8 mouse cellular contexts compared by ENCODE assay signal in genomic region chr1:30948361-30948949, GRCm38 (mm10). TPM values are rescaled to one million over a fixed set of nuclear protein-coding genes. Genes with fewer than 3 reads are reported as not detected.
DNase-seq lines count a peak whose midpoint lies in the region; ATAC-seq and TF ChIP-seq lines count a peak whose summit lies in the region.

No protein-coding gene starts in this region.

- H3K4me3 ChIP-seq in heart, embryonic 13.5 days: peak overlapping the region; percentile 85
- peak overlapping the region; percentile 73 for H3K4me3 ChIP-seq in kidney, postnatal 0 days (replicated peaks; ENCODE audit: low read depth, low read length)

- DNase-seq in adrenal gland, postnatal 10 days: peak; percentile 39
- DNase-seq in adrenal gland, postnatal 4 days (ENCODE audit: low spot score in 2 of 2): no peak
- peak; percentile 39 for DNase-seq in cerebellum, adult 9-11 months
- DNase-seq in kidney, postnatal 0 days (ENCODE audit: low spot score): peak; percentile 74
- peak; percentile 29 for DNase-seq in lung, postnatal 25 days (ENCODE audit: low spot score)
- DNase-seq in spleen, postnatal 10 days (ENCODE audit: low spot score in 2 of 2): peak; percentile 14 to 48

- TF ChIP-seq CTCF in kidney, postnatal 0 days (IDR thresholded peaks at IDR 0.05; ENCODE audit: low read depth): peak; percentile 66

- H3K4me1 ChIP-seq in heart, embryonic 13.5 days: peaks cover 24% of the 10 kb centered on the region
- H3K4me1 ChIP-seq in kidney, postnatal 0 days (replicated peaks; ENCODE audit: insufficient read depth, low read length): no peaks in the 10 kb centered on the region

- H3K36me3 ChIP-seq in heart, embryonic 13.5 days: peaks cover 23% of the 10 kb centered on the region
- H3K36me3 ChIP-seq in kidney, postnatal 0 days (ENCODE audit: insufficient read depth, low read length): peaks cover 18% of the 10 kb centered on the region

- no peaks in the 10 kb centered on the region for H3K9me3 ChIP-seq in heart, embryonic 13.5 days
- no peaks in the 10 kb centered on the region for H3K9me3 ChIP-seq in kidney, postnatal 0 days (replicated peaks; ENCODE audit: low read length)

- ATAC-seq in CD4-positive, CD25-positive, alpha-beta regulatory T cell, adult 4 months: peak; percentile 3
- no peak for ATAC-seq in heart, embryonic 13.5 days (ENCODE audit: extremely low read depth, insufficient number of reproducible peaks, low FRiP score, low TSS enrichment)
- no peak for ATAC-seq in kidney, postnatal 0 days (replicated peaks; ENCODE audit: low FRiP score, low read depth)

- peak overlapping the region; percentile 75 for H3K4me2 ChIP-seq in heart, embryonic 13.5 days
- peak overlapping the region; percentile 59 for H3K4me2 ChIP-seq in kidney, postnatal 0 days (ENCODE audit: low read length)

- peak overlapping the region; percentile 98 for H3K27ac ChIP-seq in heart, embryonic 13.5 days (replicated peaks)
- H3K27ac ChIP-seq in kidney, postnatal 0 days: peak overlapping the region; percentile 99

- H3K27me3 ChIP-seq in heart, embryonic 13.5 days (replicated peaks): no peaks in the 10 kb centered on the region
- H3K27me3 ChIP-seq in kidney, postnatal 0 days (ENCODE audit: insufficient read depth, low read length): no peaks in the 10 kb centered on the region

- under 1% methylated on average over 16 of the region's 16 CpGs for WGBS in heart, embryonic 13.5 days
- under 1% methylated on average over 16 of the region's 16 CpGs for WGBS in kidney, postnatal 0 days

- H3K9ac ChIP-seq in heart, embryonic 13.5 days: peak overlapping the region; percentile 99
- H3K9ac ChIP-seq in kidney, postnatal 0 days (ENCODE audit: low read depth, low read length): peak overlapping the region; percentile 98

RNA-seq across cellular contexts. Expression of gene AC153137.1, which starts 29.3 kb away (rescaled TPM):
- not detected for total RNA-seq in adrenal gland, postnatal 10 days (2021)
- not detected for total RNA-seq in adrenal gland, postnatal 4 days (2021)
- polyA plus RNA-seq in CD4-positive, CD25-positive, alpha-beta regulatory T cell, adult 4 months (2017; shearing (Covaris generic)): not detected
- polyA plus RNA-seq in heart, embryonic 13.5 days (2015; fragmentation: Nextera tagmentation; extraction: Ambion mirVana): not detected in 2 replicates
- polyA plus RNA-seq in kidney, postnatal 0 days (2015; fragmentation: Nextera tagmentation; extraction: Ambion mirVana): not detected in 2 replicates

Comparison
In these comparisons a context has a peak if more than half of its experiments do, and no peak if none do; other contexts are left out.
1. DNase-seq: peak in adrenal gland, postnatal 10 days (single experiment), cerebellum, adult 9-11 months (single experiment), kidney, postnatal 0 days (single experiment), lung, postnatal 25 days (single experiment) and spleen, postnatal 10 days (2 of 2); none in adrenal gland, postnatal 4 days (0 of 2).